Mouse (Mus musculus): ENCODE measurements around the gene Bdkrb2. TPM values are rescaled to one million over a fixed set of nuclear protein-coding genes. Genes with fewer than 3 reads are reported as not detected.

The Bdkrb2 gene
- total RNA-seq (2023): not detected

GRCm38 (mm10) chr12:105562936-105563680 is at the start of gene Bdkrb2:
TSS of gene Bdkrb2 (plus strand) at chr12:105563226.

GRCm38 (mm10) chr12:105602581-105603210 is 39.7 kb downstream of the Bdkrb2 start, which contains the start of gene Bdkrb1:
TSS of gene Bdkrb1 (plus strand) at chr12:105603085.

Other genes starting within 250 kb of the Bdkrb2 start
- gene Tunar, start 229.4 kb upstream of the Bdkrb2 start, total RNA-seq (2023): not detected
- gene D430019H16Rik, start 109.4 kb upstream of the Bdkrb2 start, total RNA-seq (2023): not detected
- not detected for gene Bdkrb1, start 39.9 kb downstream of the Bdkrb2 start, total RNA-seq (2023)
- 11.9 TPM for gene Gskip, start 121.6 kb downstream of the Bdkrb2 start, total RNA-seq (2023)
- gene Atg2b, start 122.0 kb downstream of the Bdkrb2 start, total RNA-seq (2023): 46.4 TPM
- gene Ak7, start 142.8 kb downstream of the Bdkrb2 start, total RNA-seq (2023): not detected
- gene Papola, start 221.5 kb downstream of the Bdkrb2 start, total RNA-seq (2023): 141 TPM